Mouse (Mus musculus) G1E-ER4 (cell line): Measurements from ENCODE around the gene Cit. TPM values are rescaled to one million over a fixed set of nuclear protein-coding genes. Genes with fewer than 3 reads are reported as not detected.

Source experiments
- GATA1 ChIP-seq: IDR thresholded peaks from one replicate; pipeline ENCODE4 v1.8.0; 2012; ENCODE audit warnings: low read length, inconsistent platforms
- polyA plus RNA-seq: library from polyadenylated mRNA; stranded (reverse); fragments of >175 nt; gene quantifications from 2 replicates; pipeline ENCODE4 v1.2.3, GENCODE M21; 2012

Cit gene
- polyA plus RNA-seq, 1 experiment = 40.0 TPM

- no peak for TF ChIP-seq GATA1
These were observed 2.1 kb downstream of the Cit start for GRCm38 (mm10) chr5:115847166-115847565.

DNA sequence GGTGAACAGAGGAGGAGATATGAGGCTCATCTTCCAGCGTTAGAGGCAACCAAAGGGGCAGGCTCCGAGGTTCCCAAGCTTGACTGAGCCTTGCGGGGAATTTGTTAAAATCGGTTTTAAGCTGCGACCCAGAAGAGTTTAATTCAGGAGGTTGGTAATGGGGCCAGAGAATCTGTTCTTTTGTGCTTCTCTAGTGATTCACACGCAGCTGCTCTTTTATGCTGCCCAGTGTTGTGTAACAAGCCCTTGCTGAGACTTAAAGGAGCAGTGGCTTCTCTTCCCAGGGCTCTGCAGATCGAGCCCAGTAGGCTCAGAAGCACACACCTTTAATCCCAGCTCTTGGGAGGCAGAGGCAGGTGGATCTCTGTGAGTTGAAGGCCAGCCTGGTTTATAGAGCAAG, 3.4 kb downstream of the Cit start:
- TF ChIP-seq GATA1 = no peak

DNA sequence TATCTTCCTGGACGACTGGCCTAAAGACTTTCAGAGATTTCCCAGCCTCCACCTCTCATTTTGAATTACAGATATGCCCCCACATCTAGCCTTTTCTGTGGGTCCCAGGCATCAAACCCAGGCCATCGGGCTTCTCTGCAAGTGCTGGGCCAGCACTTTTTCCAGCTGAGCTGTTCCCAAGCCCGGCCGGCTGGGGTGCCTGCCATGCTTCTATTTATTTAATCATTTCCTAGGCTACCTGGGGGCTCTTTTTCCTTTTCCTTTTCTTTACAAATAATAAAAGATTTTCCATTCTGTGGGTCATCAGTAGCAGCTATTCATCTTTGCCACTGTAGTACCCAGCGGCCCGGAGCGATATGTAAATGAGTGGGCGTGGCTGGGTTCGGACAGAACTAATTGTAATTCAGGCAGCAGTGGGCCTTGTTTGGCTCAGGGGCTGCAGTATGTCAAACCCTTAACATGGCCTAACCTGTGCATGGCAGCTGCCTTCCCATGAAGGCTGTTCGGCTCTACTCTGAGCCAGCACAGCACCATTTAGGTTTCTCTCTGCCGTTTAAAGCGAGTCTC, 4.3 kb downstream of the Cit start:
- no peak for TF ChIP-seq GATA1

DNA sequence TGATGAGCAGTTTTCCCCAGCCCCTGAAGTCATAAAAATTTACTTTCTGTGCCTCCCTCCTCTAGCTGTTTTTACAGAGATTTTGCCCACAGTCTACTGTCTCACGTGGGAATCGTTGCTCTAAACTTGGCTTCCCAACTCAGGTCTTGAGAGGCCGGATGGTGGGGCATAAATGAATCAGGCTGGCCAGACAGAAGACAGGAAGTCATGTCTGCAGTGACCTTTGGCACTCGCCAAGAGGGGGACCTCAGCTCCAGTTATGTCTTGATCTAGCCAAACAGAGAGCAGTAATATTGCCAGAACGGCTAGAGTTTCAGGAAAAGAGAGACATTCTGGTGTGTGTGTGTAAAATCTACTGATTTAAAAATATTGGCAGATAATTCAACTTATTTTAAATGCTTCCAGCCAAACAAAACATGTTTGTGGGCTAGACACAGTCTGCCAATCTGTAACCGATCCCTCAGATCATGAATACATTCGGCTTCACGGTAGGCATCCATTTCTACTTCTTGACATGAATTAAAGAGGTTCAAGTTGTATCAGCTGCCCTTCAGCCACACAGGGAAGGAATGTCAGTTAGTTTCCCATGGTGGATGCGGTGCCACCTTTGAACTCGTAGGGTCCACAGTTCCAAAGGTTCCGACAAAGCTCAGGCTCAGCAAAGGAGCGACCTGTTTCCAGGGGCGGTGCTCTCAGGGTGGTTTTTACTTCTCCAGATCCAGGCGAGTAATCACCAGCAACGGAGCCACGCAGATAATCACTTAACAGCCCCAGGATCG, 5.4 kb downstream of the Cit start:
- TF ChIP-seq GATA1 = no peak

DNA sequence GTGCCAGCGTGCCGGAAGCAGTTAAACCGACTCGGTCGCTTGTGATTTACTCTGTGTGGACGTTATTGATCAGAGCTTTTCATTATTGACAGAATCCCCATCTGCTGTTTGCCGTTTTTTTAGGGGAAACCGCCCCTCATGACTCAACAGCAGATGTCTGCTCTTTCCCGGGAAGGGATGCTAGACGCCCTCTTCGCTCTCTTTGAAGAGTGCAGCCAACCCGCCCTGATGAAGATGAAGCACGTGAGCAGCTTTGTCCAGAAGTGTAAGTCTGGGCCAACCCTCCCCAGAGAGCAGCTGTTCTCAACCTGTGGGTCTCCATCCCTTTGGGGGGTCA, 5.9 kb downstream of the Cit start:
- TF ChIP-seq GATA1 = no peak

DNA sequence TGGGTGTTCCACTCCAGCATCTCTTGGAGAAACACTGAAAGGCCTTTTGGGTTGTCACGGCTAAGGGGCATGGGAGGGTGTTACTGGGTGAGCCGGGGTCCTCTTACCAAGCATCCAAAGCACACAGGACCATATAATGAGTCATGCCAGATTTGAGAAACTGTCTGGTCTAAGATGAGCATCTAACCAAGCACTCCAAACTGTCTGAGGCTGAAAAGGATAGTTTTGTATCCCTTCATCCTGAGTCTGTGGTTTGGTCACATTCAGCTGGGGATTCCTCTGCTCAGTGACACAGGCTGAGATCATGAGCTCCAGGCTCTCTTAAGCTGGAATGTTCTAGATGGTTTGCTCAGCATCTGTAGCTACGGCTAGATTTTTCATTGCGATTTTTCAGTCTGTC, 7.4 kb downstream of the Cit start:
- TF ChIP-seq GATA1 = no peak

DNA sequence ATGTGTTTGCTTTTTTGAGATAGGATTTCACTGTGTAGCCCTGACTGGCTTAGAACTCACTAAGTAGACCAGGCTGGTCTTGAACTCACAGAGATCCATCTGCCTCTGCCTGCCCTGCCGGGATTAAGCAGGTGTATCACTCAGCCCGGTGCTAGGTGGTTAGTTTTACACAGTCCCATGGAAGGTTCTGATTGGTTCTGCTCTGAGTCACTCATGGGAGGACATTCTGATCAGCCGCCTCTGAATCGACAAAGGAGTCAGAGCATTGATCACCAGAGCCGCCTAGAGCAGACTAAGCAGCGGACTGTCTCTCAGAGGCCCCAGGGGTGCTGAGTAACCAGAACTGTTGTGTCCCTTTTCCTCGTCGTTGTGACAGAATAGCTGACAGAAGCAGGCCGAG, 8.6 kb downstream of the Cit start:
- no peak for TF ChIP-seq GATA1

- TF ChIP-seq GATA1 = no peak
These were observed 9.3 kb downstream of the Cit start for GRCm38 (mm10) chr5:115854370-115854769.

DNA sequence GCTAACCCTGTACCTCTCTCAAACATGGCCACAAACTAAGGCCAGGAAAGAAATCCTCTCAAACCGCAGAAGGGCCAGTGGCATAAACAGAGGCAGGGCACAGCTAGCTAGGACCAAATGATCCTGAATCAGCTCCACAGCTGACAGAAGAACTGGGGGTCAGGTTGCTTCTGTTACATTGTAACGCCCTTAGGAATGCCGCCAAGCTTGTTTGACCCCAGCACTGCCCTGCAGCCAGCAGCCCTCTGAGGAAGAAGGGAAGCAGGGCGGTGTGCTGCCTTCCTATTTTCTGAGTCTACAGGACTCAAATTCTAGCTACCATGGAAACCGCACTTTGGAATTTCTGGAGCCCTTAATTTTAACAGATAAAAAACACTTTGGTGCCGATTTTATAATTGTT, 13.6 kb downstream of the Cit start:
- TF ChIP-seq GATA1 = no peak

- TF ChIP-seq GATA1 = no peak
These were observed 14.4 kb downstream of the Cit start for GRCm38 (mm10) chr5:115859461-115859860.

GRCm38 (mm10) chr5:115861991-115862390, 16.9 kb downstream of the Cit start:
- TF ChIP-seq GATA1 = no peak

DNA sequence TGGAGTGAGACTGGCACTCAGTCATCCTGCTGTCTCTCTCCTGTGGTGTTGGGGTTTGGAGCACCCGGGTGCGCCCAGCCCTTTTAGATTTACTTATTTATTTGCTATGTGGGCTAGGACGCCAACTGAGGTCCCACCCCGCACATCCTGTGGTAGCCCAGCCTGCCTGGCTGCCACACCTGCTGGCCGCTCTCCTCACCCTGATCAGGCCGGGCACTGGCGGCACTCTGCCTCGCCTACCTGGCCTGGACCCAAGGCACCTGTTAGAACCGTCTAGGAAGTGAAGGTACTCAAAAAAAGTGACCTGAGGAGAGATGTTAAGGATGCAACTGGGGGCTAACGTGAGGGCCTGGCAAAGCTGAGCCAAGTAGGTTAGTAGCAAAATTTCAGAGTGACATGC, 17.4 kb downstream of the Cit start:
- no peak for TF ChIP-seq GATA1

GRCm38 (mm10) chr5:115866296-115866695, 21.2 kb downstream of the Cit start:
- TF ChIP-seq GATA1 = no peak

- TF ChIP-seq GATA1 = no peak
These were observed 23.5 kb downstream of the Cit start for GRCm38 (mm10) chr5:115868540-115868939.

DNA sequence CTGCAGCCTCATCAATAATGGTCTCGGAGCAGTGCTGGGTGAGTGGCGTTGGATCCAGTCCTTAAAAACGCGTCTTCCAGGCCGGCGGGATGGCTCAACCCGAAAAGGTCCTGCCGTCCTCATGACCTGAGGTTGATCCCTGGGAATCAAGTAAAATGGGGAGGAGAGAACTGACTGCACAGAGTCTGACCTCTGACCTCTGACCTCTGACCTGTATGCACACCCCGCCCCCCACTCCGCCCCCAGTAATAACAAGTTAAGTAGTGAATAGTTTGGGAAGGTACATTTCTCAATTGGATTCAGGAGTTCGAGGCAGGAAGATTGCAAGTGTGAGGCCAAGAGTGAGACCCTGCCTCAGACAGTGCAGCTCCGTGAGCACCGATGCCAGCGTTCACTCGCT, 24.1 kb downstream of the Cit start:
- no peak for TF ChIP-seq GATA1

- TF ChIP-seq GATA1 = no peak
These were observed 26.1 kb downstream of the Cit start for GRCm38 (mm10) chr5:115871153-115871552.

DNA sequence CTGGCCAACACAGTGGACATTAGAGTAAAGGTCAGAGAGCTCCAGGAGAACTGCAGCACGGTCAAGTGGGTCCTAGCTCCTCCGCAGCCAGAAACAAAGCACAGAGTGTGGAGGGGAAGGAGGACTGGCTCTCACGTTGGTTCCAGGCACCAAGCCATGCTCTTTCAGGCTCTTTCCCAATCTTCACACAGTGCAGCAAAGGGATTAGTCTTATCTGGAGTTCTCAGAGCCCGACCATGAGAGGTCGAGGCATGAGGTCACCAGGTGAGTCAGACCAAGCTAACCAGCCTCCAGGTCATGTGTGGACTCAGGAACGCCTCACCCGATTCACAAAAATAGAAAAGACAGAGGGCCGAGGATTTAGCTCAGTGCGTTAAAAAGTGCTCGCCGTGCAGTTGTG, 27.0 kb downstream of the Cit start:
- TF ChIP-seq GATA1 = no peak
